In the genomic region with DNA sequence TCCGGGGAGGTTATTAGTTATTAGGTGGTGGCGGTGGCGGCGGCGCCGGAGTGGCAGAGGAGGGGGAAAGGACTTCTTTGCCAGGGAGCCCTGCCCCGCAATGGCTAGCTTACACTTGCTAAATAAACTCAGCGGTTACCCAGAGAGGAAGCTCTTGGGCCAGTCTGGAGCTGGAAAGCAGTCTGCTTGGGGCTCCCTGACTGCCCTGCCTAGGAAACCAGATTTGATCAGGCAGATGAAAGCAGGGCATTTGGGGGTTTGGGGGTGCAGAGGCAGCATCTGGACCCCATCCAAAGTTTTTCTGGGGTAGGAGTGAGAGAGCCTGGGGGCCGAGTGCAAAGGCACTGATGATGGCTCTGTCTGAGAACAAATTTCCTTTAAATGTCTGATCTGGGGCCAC, we compare ENCODE assay signal across 8 mouse cellular contexts. TPM values are rescaled to one million over a fixed set of nuclear protein-coding genes. Genes with fewer than 3 reads are reported as not detected.
A peak's percentile ranks its signal among the peaks of the same experiment; 100 is the strongest.
DNase-seq lines count a peak whose midpoint lies in the region; ATAC-seq and TF ChIP-seq lines count a peak whose summit lies in the region.

No protein-coding gene starts in this region.

- no peak for TF ChIP-seq CTCF in heart, postnatal 0 days (IDR thresholded peaks at IDR 0.05; ENCODE audit: low read depth)

- WGBS in heart, postnatal 0 days: 2% methylated on average over 9 of the region's 9 CpGs
- WGBS in macrophage (ENCODE audit: missing documents): 3% methylated on average over 9 of the region's 9 CpGs

- no peaks in the 10 kb centered on the region for H3K79me2 ChIP-seq in macrophage (ENCODE audit: inconsistent target)

- TF ChIP-seq EP300 in heart, postnatal 0 days (IDR thresholded peaks at IDR 0.05; ENCODE audit: low read depth): no peak

- H3K4me3 ChIP-seq in heart, postnatal 0 days (ENCODE audit: low read depth, low read length): peak overlapping the region; percentile 63
- H3K4me3 ChIP-seq in macrophage (ENCODE audit: inconsistent target): peak overlapping the region; percentile 12; the same call in 1 of the 2 replicates

- H3K36me3 ChIP-seq in heart, postnatal 0 days (replicated peaks; ENCODE audit: control insufficient read depth, insufficient read depth, low read length): no peaks in the 10 kb centered on the region
- no peaks in the 10 kb centered on the region for H3K36me3 ChIP-seq in macrophage (ENCODE audit: inconsistent target)

- peak overlapping the region; percentile 70 for H3K9ac ChIP-seq in heart, postnatal 0 days (replicated peaks; ENCODE audit: low read depth, low read length)

- no peaks in the 10 kb centered on the region for H3K27me3 ChIP-seq in heart, postnatal 0 days (ENCODE audit: control insufficient read depth, insufficient read depth, low read length)

- 0 out of 2 replicates have a peak, but pooled peaks have one; percentile 34 for ATAC-seq in heart, postnatal 0 days (ENCODE audit: insufficient read depth, low read depth)
- ATAC-seq in CD4-positive, CD25-positive, alpha-beta regulatory T cell, adult 4 months: no peak

- peak overlapping the region; percentile 73 for H3K4me2 ChIP-seq in heart, postnatal 0 days (ENCODE audit: low read depth, low read length)

- H3K9me3 ChIP-seq in heart, postnatal 0 days (replicated peaks; ENCODE audit: control insufficient read depth, low read length): no peaks in the 10 kb centered on the region

- DNase-seq in heart, adult 11 months: peak; percentile 82
- no peak for DNase-seq in heart, adult 9 months (ENCODE audit: low spot score in 2 of 2)
- peak; percentile 5 for DNase-seq in ZHBTc4 (ENCODE audit: low read depth, low spot score)
- peak; percentile 20 for DNase-seq in heart, postnatal 0 days (ENCODE audit: low spot score)
- no peak for DNase-seq in spleen, adult 18-20 months
- DNase-seq in urinary bladder, postnatal 25 days (ENCODE audit: low spot score): no peak

- H3K27ac ChIP-seq in heart, postnatal 0 days (ENCODE audit: low read depth): 0 out of 2 replicates have a peak overlapping the region, but pooled peaks have one; percentile 6
- H3K27ac ChIP-seq in macrophage: no peak overlapping the region

- H3K4me1 ChIP-seq in heart, postnatal 0 days (ENCODE audit: control insufficient read depth, insufficient read depth): peaks cover 3% of the 10 kb centered on the region; the same call in 1 of the 2 replicates

RNA-seq across cellular contexts. Expression of gene Inhba, which starts 6.1 kb away (rescaled TPM):
- 2.6 and 3.0 TPM in 2 replicates for total RNA-seq in heart, postnatal 0 days (2014; rRNA removed; ENCODE audit: low replicate concordance)
- 7.9 and 8.0 TPM in 2 replicates for polyA plus RNA-seq in heart, postnatal 0 days (2015; fragmentation: Nextera tagmentation; extraction: Ambion mirVana)
- 10 to 100 TPM in 2 of 26 experiments, 1 to 10 TPM in 13, under 1 TPM in 9, not detected in 2; 0.15 to 20.5 (median 2.3) TPM for total RNA-seq in macrophage (2018; cell fraction: chromatin; rRNA removed)
- 1 to 10 TPM in 8 of 26 experiments, under 1 TPM in 18; 0.03 to 6.0 (median 0.46) TPM for total RNA-seq in macrophage (2018; cell fraction: cytosol; rRNA removed)
- 10 to 100 TPM in 4 of 26 experiments, 1 to 10 TPM in 13, under 1 TPM in 7, not detected in 2; 0.15 to 19.6 (median 2.1) TPM for total RNA-seq in macrophage (2018; cell fraction: nucleus; rRNA removed)
- polyA plus RNA-seq in macrophage (2018): 0.07 to 0.20 TPM (median 0.09 TPM) in 3 replicates
- not detected for polyA plus RNA-seq in CD4-positive, CD25-positive, alpha-beta regulatory T cell, adult 4 months (2017; shearing (Covaris generic))

Comparison
In these comparisons a context has a peak if more than half of its experiments do, and no peak if none do; other contexts are left out.
1. DNase-seq: peak in heart, adult 11 months (single experiment), ZHBTc4 (single experiment) and heart, postnatal 0 days (single experiment); none in heart, adult 9 months (0 of 2), spleen, adult 18-20 months (0 of 2) and urinary bladder, postnatal 25 days (single experiment).